Mouse (Mus musculus): ENCODE measurements around the gene Sgce. TPM values are rescaled to one million over a fixed set of nuclear protein-coding genes. Genes with fewer than 3 reads are reported as not detected.
"Not testable (repeated sequence)": the region's sequence is repeated elsewhere in the genome, so short reads cannot be mapped to it uniquely, and the experiment has no call there.

The Sgce gene
- polyA plus RNA-seq (2015; fragmentation: Nextera tagmentation; extraction: Ambion mirVana) = 53.7 and 57.1 TPM in 2 replicates

GRCm38 (mm10) chr6:4746696-4747439 lies at the start of gene Sgce, which contains the start of gene Peg10:
Gene Sgce (minus strand): TSS chr6:4747207.
Gene Peg10 (plus strand): TSS chr6:4747306.
- peak; percentile 59 for ATAC-seq
- Histone ChIP-seq H3K4me2 (ENCODE audit: low read length) (peak within 1 kb of the TSS; percentile 58), H3K4me1 (replicated peaks; ENCODE audit: control insufficient read depth, insufficient read depth, low read length) (peaks cover 3% of the 10 kb centered on the region), H3K36me3 (ENCODE audit: control insufficient read depth, insufficient read depth) (no peaks in the 10 kb centered on the region), H3K27me3 (replicated peaks; ENCODE audit: control insufficient read depth, insufficient read depth, low read length) (no peaks in the 10 kb centered on the region), H3K9ac (replicated peaks; ENCODE audit: low read depth, low read length) (peak within 1 kb of the TSS; percentile 87), H3K4me3 (replicated peaks; ENCODE audit: low read length) (peak within 1 kb of the TSS; percentile 60), H3K9me3 (ENCODE audit: control insufficient read depth, low read length) (peaks cover 10% of the 10 kb centered on the region; the same call in 1 of the 2 replicates), H3K27ac (ENCODE audit: low read length) (peak within 1 kb of the TSS; percentile 74)
- 47% methylated on average over 37 of the region's 38 CpGs for WGBS

GRCm38 (mm10) chr6:4796281-4796680 lies 49.3 kb upstream of the Sgce start:
- Histone ChIP-seq H3K4me2 (ENCODE audit: low read length) (no peak overlapping the region), H3K36me3 (ENCODE audit: control insufficient read depth, insufficient read depth) (no peaks in the 10 kb centered on the region), H3K4me1 (replicated peaks; ENCODE audit: control insufficient read depth, insufficient read depth, low read length) (no peaks in the 10 kb centered on the region), H3K4me3 (replicated peaks; ENCODE audit: low read length) (no peak overlapping the region), H3K9me3 (ENCODE audit: control insufficient read depth, low read length) (no peaks in the 10 kb centered on the region), H3K27ac (ENCODE audit: low read length) (no peak overlapping the region), H3K27me3 (replicated peaks; ENCODE audit: control insufficient read depth, insufficient read depth, low read length) (no peaks in the 10 kb centered on the region), H3K9ac (replicated peaks; ENCODE audit: low read depth, low read length) (no peak overlapping the region)
- 97% methylated on average over 1 of the region's 1 CpGs for WGBS
- ATAC-seq = no peak

GRCm38 (mm10) chr6:4762252-4762651 lies 15.2 kb upstream of the Sgce start:
- Histone ChIP-seq H3K4me3 (replicated peaks; ENCODE audit: low read length) (no peak overlapping the region), H3K4me2 (ENCODE audit: low read length) (no peak overlapping the region), H3K36me3 (ENCODE audit: control insufficient read depth, insufficient read depth) (no peaks in the 10 kb centered on the region), H3K9me3 (ENCODE audit: control insufficient read depth, low read length) (no peaks in the 10 kb centered on the region), H3K27ac (ENCODE audit: low read length) (no peak overlapping the region), H3K9ac (replicated peaks; ENCODE audit: low read depth, low read length) (no peak overlapping the region), H3K27me3 (replicated peaks; ENCODE audit: control insufficient read depth, insufficient read depth, low read length) (no peaks in the 10 kb centered on the region), H3K4me1 (replicated peaks; ENCODE audit: control insufficient read depth, insufficient read depth, low read length) (no peaks in the 10 kb centered on the region)
- ATAC-seq = peak; percentile 96
- WGBS = 39% methylated on average over 2 of the region's 2 CpGs

- not testable (repeated sequence) for H3K9ac ChIP-seq (replicated peaks; ENCODE audit: low read depth, low read length); H3K36me3 ChIP-seq (ENCODE audit: control insufficient read depth, insufficient read depth); H3K27me3 ChIP-seq (replicated peaks; ENCODE audit: control insufficient read depth, insufficient read depth, low read length); H3K4me1 ChIP-seq (replicated peaks; ENCODE audit: control insufficient read depth, insufficient read depth, low read length); H3K27ac ChIP-seq (ENCODE audit: low read length); H3K4me2 ChIP-seq (ENCODE audit: low read length); H3K4me3 ChIP-seq (replicated peaks; ENCODE audit: low read length); H3K9me3 ChIP-seq (ENCODE audit: control insufficient read depth, low read length)
- WGBS = 34% methylated on average over 3 of the region's 3 CpGs
- peak; percentile 34; the same call in 1 of the 2 replicates for ATAC-seq
These were observed 14.6 kb upstream of the Sgce start for GRCm38 (mm10) chr6:4761415-4762142.

GRCm38 (mm10) chr6:4754886-4755285 lies 7.9 kb upstream of the Sgce start:
- H3K4me1 ChIP-seq (replicated peaks; ENCODE audit: control insufficient read depth, insufficient read depth, low read length) = no peaks in the 10 kb centered on the region
- H3K36me3 ChIP-seq (ENCODE audit: control insufficient read depth, insufficient read depth) = no peaks in the 10 kb centered on the region
- H3K9me3 ChIP-seq (ENCODE audit: control insufficient read depth, low read length) = no peaks in the 10 kb centered on the region
- WGBS = 95% methylated on average over 16 of the region's 16 CpGs
- no peak for ATAC-seq
- no peak overlapping the region for H3K4me3 ChIP-seq (replicated peaks; ENCODE audit: low read length)
- H3K4me2 ChIP-seq (ENCODE audit: low read length) = no peak overlapping the region
- H3K27ac ChIP-seq (ENCODE audit: low read length) = no peak overlapping the region
- no peaks in the 10 kb centered on the region for H3K27me3 ChIP-seq (replicated peaks; ENCODE audit: control insufficient read depth, insufficient read depth, low read length)
- H3K9ac ChIP-seq (replicated peaks; ENCODE audit: low read depth, low read length) = no peak overlapping the region

- no peaks in the 10 kb centered on the region for H3K36me3 ChIP-seq (ENCODE audit: control insufficient read depth, insufficient read depth)
- H3K27me3 ChIP-seq (replicated peaks; ENCODE audit: control insufficient read depth, insufficient read depth, low read length) = no peaks in the 10 kb centered on the region
- ATAC-seq = no peak
- no peaks in the 10 kb centered on the region for H3K4me1 ChIP-seq (replicated peaks; ENCODE audit: control insufficient read depth, insufficient read depth, low read length)
- no peak overlapping the region for H3K4me3 ChIP-seq (replicated peaks; ENCODE audit: low read length)
- H3K4me2 ChIP-seq (ENCODE audit: low read length) = no peak overlapping the region
- no peak overlapping the region for H3K9ac ChIP-seq (replicated peaks; ENCODE audit: low read depth, low read length)
- no peaks in the 10 kb centered on the region for H3K9me3 ChIP-seq (ENCODE audit: control insufficient read depth, low read length)
- H3K27ac ChIP-seq (ENCODE audit: low read length) = no peak overlapping the region
- 94% methylated on average over 10 of the region's 10 CpGs for WGBS
These were observed 7.3 kb upstream of the Sgce start for GRCm38 (mm10) chr6:4754286-4754685.

- 82% methylated on average over 4 of the region's 4 CpGs for WGBS
- no peaks in the 10 kb centered on the region for H3K4me1 ChIP-seq (replicated peaks; ENCODE audit: control insufficient read depth, insufficient read depth, low read length)
- H3K9ac ChIP-seq (replicated peaks; ENCODE audit: low read depth, low read length) = no peak overlapping the region
- peaks cover 10% of the 10 kb centered on the region; the same call in 1 of the 2 replicates for H3K9me3 ChIP-seq (ENCODE audit: control insufficient read depth, low read length)
- H3K27me3 ChIP-seq (replicated peaks; ENCODE audit: control insufficient read depth, insufficient read depth, low read length) = no peaks in the 10 kb centered on the region
- H3K36me3 ChIP-seq (ENCODE audit: control insufficient read depth, insufficient read depth) = no peaks in the 10 kb centered on the region
- no peak for ATAC-seq
- no peak overlapping the region for H3K4me2 ChIP-seq (ENCODE audit: low read length)
- H3K4me3 ChIP-seq (replicated peaks; ENCODE audit: low read length) = no peak overlapping the region
- H3K27ac ChIP-seq (ENCODE audit: low read length) = no peak overlapping the region
These were observed 4.3 kb upstream of the Sgce start for GRCm38 (mm10) chr6:4751355-4751754.

GRCm38 (mm10) chr6:4749091-4749490 lies 2.1 kb upstream of the Sgce start:
- WGBS = 53% methylated on average over 22 of the region's 22 CpGs
- no peak overlapping the region for H3K27ac ChIP-seq (ENCODE audit: low read length)
- ATAC-seq = peak; percentile 92

GRCm38 (mm10) chr6:4748506-4748961 lies 1.5 kb upstream of the Sgce start:
- Histone ChIP-seq H3K27me3 (replicated peaks; ENCODE audit: control insufficient read depth, insufficient read depth, low read length) (no peaks in the 10 kb centered on the region), H3K27ac (ENCODE audit: low read length) (peak overlapping the region; percentile 48; the same call in 1 of the 2 replicates), H3K4me2 (ENCODE audit: low read length) (peak overlapping the region; percentile 58), H3K4me3 (replicated peaks; ENCODE audit: low read length) (peak overlapping the region; percentile 45), H3K4me1 (replicated peaks; ENCODE audit: control insufficient read depth, insufficient read depth, low read length) (no peaks in the 10 kb centered on the region), H3K9ac (replicated peaks; ENCODE audit: low read depth, low read length) (peak overlapping the region; percentile 37; the same call in 1 of the 2 replicates), H3K36me3 (ENCODE audit: control insufficient read depth, insufficient read depth) (no peaks in the 10 kb centered on the region), H3K9me3 (ENCODE audit: control insufficient read depth, low read length) (peaks cover 10% of the 10 kb centered on the region; the same call in 1 of the 2 replicates)
- ATAC-seq = peak; percentile 8; the same call in 1 of the 2 replicates
- WGBS = 55% methylated on average over 15 of the region's 15 CpGs

More at GRCm38 (mm10) chr6:4749091-4749490, 2.1 kb upstream of the Sgce start:
- no peaks in the 10 kb centered on the region for H3K4me1 ChIP-seq (replicated peaks; ENCODE audit: control insufficient read depth, insufficient read depth, low read length)
- H3K9me3 ChIP-seq (ENCODE audit: control insufficient read depth, low read length) = peaks cover 10% of the 10 kb centered on the region; the same call in 1 of the 2 replicates
- no peaks in the 10 kb centered on the region for H3K27me3 ChIP-seq (replicated peaks; ENCODE audit: control insufficient read depth, insufficient read depth, low read length)
- H3K9ac ChIP-seq (replicated peaks; ENCODE audit: low read depth, low read length) = peak overlapping the region; percentile 37; the same call in 1 of the 2 replicates
- H3K36me3 ChIP-seq (ENCODE audit: control insufficient read depth, insufficient read depth) = no peaks in the 10 kb centered on the region
- peak overlapping the region; percentile 58 for H3K4me2 ChIP-seq (ENCODE audit: low read length)
- peak overlapping the region; percentile 45 for H3K4me3 ChIP-seq (replicated peaks; ENCODE audit: low read length)
